Mouse (Mus musculus) lung, postnatal 14 days (tissue): ENCODE measurements around the gene Zfp990.
"Not testable (repeated sequence)": the region's sequence is repeated elsewhere in the genome, so short reads cannot be mapped to it uniquely, and the experiment has no call there.

Experiments used
- DNase-seq: peaks from one replicate; pipeline ENCODE4 v3.0.0; 2021

The Zfp990 gene

GRCm38 (mm10) chr4:145510459-145510858, at the start of gene Zfp990:
TSS of gene Zfp990 (plus strand) at chr4:145510759.
- DNase-seq: not testable (repeated sequence)

GRCm38 (mm10) chr4:145463553-145464253, 46.9 kb upstream of the Zfp990 start:
- DNase-seq: not testable (repeated sequence)

- no peak for DNase-seq
Measured at GRCm38 (mm10) chr4:145478128-145478527, 32.4 kb upstream of the Zfp990 start.

GRCm38 (mm10) chr4:145480699-145481098, 29.9 kb upstream of the Zfp990 start:
- not testable (repeated sequence) for DNase-seq

- DNase-seq: no peak
Measured at GRCm38 (mm10) chr4:145489396-145489795, 21.2 kb upstream of the Zfp990 start.

- DNase-seq: no peak
Measured at GRCm38 (mm10) chr4:145492132-145492531, 18.4 kb upstream of the Zfp990 start.

GRCm38 (mm10) chr4:145493316-145493715, 17.2 kb upstream of the Zfp990 start:
- DNase-seq: not testable (repeated sequence)

- not testable (repeated sequence) for DNase-seq
Measured at GRCm38 (mm10) chr4:145514637-145515036, 4.1 kb downstream of the Zfp990 start.

GRCm38 (mm10) chr4:145515776-145516565, 5.4 kb downstream of the Zfp990 start:
- DNase-seq: not testable (repeated sequence)

- DNase-seq: not testable (repeated sequence)
Measured at GRCm38 (mm10) chr4:145517391-145517790, 6.8 kb downstream of the Zfp990 start.

- DNase-seq: not testable (repeated sequence)
Measured at GRCm38 (mm10) chr4:145543861-145544260, 33.3 kb downstream of the Zfp990 start.

- not testable (repeated sequence) for DNase-seq
Measured at GRCm38 (mm10) chr4:145545106-145545505, 34.5 kb downstream of the Zfp990 start.

GRCm38 (mm10) chr4:145545734-145546349, 35.3 kb downstream of the Zfp990 start:
- DNase-seq: not testable (repeated sequence)

GRCm38 (mm10) chr4:145546477-145546876, 35.9 kb downstream of the Zfp990 start:
- DNase-seq: not testable (repeated sequence)

GRCm38 (mm10) chr4:145556680-145557079, 46.1 kb downstream of the Zfp990 start:
- no peak for DNase-seq

GRCm38 (mm10) chr4:145559505-145560099, 49.0 kb downstream of the Zfp990 start:
- no peak for DNase-seq

- no peak for DNase-seq
Measured at GRCm38 (mm10) chr4:145564111-145564821, 53.7 kb downstream of the Zfp990 start.

- not testable (repeated sequence) for DNase-seq
Measured at GRCm38 (mm10) chr4:145570461-145570860, 59.9 kb downstream of the Zfp990 start.

GRCm38 (mm10) chr4:145576623-145577022, 66.1 kb downstream of the Zfp990 start:
- DNase-seq: not testable (repeated sequence)

GRCm38 (mm10) chr4:145580333-145580732, 69.8 kb downstream of the Zfp990 start:
- not testable (repeated sequence) for DNase-seq

GRCm38 (mm10) chr4:145585078-145585477, 74.5 kb downstream of the Zfp990 start, which contains the start of gene Gm13212:
TSS of gene Gm13212 (plus strand) at chr4:145585166.
- not testable (repeated sequence) for DNase-seq

- DNase-seq: not testable (repeated sequence)
Measured at GRCm38 (mm10) chr4:145586046-145586445, 75.5 kb downstream of the Zfp990 start.
